Mouse (Mus musculus) lung, embryonic 15.5 days (tissue): ENCODE data around the gene Mgrn1. TPM values are rescaled to one million over a fixed set of nuclear protein-coding genes. Genes with fewer than 3 reads are reported as not detected.

Experiments used
- ATAC-seq: fragments of 200-750 bp; cut with Nextera tagmentation; 2 replicates; pipeline ENCODE4 v1.8.0; 2017; ENCODE audit warnings: moderate number of reproducible peaks, borderline replicate concordance; ENCODE audit not compliant: low FRiP score, low TSS enrichment; ENCODE audit errors: extremely low read depth
- H3K27ac ChIP-seq: fragments of 300-500 bp; sonication (generic); 2 replicates; pipeline ENCODE4 v1.5.1; 2015; ENCODE audit warnings: moderate library complexity, mild to moderate bottlenecking, inconsistent platforms
- H3K27me3 ChIP-seq: fragments of 300-500 bp; sonication (generic); 2 replicates; pipeline ENCODE4 v1.6.1; 2015; ENCODE audit warnings: inconsistent platforms
- H3K36me3 ChIP-seq: fragments of 300-500 bp; sonication (generic); 2 replicates; pipeline ENCODE4 v1.6.1; 2015; ENCODE audit warnings: inconsistent platforms
- H3K4me1 ChIP-seq: fragments of 300-500 bp; sonication (generic); 2 replicates; pipeline ENCODE4 v1.6.1; 2015; ENCODE audit warnings: inconsistent platforms
- H3K4me2 ChIP-seq: fragments of 300-500 bp; sonication (generic); 2 replicates; pipeline ENCODE4 v1.6.1; 2015; ENCODE audit warnings: inconsistent platforms, mild to moderate bottlenecking, moderate library complexity
- H3K4me3 ChIP-seq: fragments of 300-500 bp; sonication (generic); 2 replicates; pipeline ENCODE4 v1.5.1; 2015; ENCODE audit warnings: mild to moderate bottlenecking, inconsistent platforms
- H3K9ac ChIP-seq: fragments of 300-500 bp; sonication (generic); 2 replicates; pipeline ENCODE4 v1.6.1; 2015; ENCODE audit warnings: inconsistent platforms
- H3K9me3 ChIP-seq: fragments of 300-500 bp; sonication (generic); 2 replicates; pipeline ENCODE4 v1.6.1; 2016; ENCODE audit warnings: inconsistent platforms
- WGBS: fragments of 180-500 bp; shearing (Covaris S2); methylation state at CpG from one replicate; pipeline ENCODE4 v1.1.7; 2015; 5-methylcytosine and 5-hydroxymethylcytosine counted together
- polyA plus RNA-seq: library from polyadenylated mRNA; unstranded; fragments of >200 nt; fragmentation: Nextera tagmentation; extraction: Ambion mirVana; gene quantifications from 2 replicates; pipeline ENCODE4 v1.2.1, GENCODE M21; 2015

Gene Mgrn1
- polyA plus RNA-seq, 1 experiment from 2014 or later: 93.0 TPM

DNA sequence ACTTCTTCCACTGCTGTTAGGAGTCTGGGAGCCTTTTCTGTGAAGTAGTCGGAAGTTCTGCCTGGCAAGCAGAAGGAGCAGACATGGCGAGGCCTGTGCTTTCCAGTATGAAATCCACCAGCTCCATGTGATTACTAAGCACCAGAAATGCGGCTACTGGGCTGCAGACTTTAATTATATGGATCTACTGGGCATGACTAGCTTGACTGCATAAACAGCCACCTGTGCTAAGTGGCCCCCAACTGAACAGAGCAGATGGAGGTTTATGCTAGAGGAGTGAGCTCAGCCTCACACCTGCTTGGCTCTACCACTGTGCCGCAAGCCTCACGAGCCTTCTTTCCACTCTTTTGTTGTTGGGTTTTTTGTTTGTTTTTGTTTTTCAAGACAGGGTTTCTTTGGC is 88.5 kb downstream of the Mgrn1 start:
- no peaks in the 10 kb centered on the region for H3K36me3 ChIP-seq
- H3K4me2 ChIP-seq: no peak overlapping the region
- 0 out of 2 replicates have a peak, but pooled peaks cover 3% of the 10 kb centered on the region for H3K4me1 ChIP-seq
- no peaks in the 10 kb centered on the region for H3K27me3 ChIP-seq
- H3K27ac ChIP-seq: no peak overlapping the region
- H3K4me3 ChIP-seq: no peak overlapping the region
- H3K9ac ChIP-seq: no peak overlapping the region
- H3K9me3 ChIP-seq: no peaks in the 10 kb centered on the region
- no peak for ATAC-seq
- WGBS: 86% methylated on average over 5 of the region's 5 CpGs

DNA sequence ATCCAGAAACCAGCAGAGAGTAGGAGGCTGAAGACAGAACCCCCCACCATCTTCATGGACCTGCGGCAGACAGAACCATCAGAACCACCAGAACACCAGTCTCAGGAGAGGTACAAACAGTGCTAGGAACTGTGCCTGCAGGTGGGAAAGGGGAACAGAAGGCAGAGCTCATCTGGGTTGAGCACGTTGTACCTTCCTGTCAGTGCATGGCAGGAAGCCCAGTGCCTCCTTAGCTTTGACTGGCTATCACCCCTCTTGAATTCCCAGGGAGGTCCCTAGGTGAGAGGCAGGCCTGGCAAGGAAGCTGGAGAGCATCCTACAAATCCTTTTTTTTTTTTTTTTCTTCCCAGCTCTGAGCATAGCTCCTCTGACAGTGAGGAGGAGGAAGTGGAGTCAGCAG is 90.1 kb downstream of the Mgrn1 start:
- no peaks in the 10 kb centered on the region for H3K36me3 ChIP-seq
- no peak for ATAC-seq
- 0 out of 2 replicates have a peak, but pooled peaks cover 3% of the 10 kb centered on the region for H3K4me1 ChIP-seq
- no peak overlapping the region for H3K4me2 ChIP-seq
- H3K4me3 ChIP-seq: no peak overlapping the region
- no peak overlapping the region for H3K27ac ChIP-seq
- no peaks in the 10 kb centered on the region for H3K9me3 ChIP-seq
- no peaks in the 10 kb centered on the region for H3K27me3 ChIP-seq
- WGBS: 57% methylated on average over 2 of the region's 2 CpGs
- H3K9ac ChIP-seq: no peak overlapping the region

DNA sequence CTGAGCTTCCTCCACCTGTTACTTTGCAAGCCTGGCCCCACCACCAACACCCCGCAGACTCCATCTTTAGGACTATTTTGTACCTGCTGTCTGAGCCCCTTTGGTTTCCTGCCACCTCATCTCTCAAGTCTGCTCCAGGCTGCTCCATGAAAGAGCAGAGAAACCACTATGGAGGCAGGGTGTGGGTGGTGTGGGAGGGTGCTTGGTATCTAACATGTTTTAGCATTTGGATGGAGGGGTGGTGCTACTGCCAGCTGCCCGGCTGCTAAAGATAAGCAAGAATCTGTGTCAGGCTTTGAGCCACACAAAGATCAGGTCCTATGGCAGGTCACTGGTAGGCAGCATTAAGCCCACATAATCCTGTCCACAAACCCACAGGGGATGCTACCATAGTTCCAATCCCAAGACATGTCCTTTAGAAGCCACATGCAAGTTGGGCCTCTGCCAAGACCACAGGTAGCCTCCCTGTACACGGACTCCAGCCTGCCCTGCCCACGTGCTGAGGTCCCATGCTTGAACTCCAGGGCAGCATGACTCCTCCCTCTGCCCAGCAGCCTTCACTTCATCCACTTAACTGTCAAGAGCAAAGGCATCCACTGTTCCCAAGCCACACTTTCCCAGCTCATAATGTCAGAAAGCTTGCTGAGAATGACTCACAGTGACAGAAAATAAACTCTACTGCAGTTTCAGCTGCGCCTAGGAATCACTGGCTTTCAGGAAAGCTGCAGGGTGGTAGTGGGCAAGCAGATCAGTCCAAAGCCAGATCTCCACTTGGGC is 92.4 kb downstream of the Mgrn1 start:
- Histone ChIP-seq H3K27ac (no peak overlapping the region), H3K4me1 (0 out of 2 replicates have a peak, but pooled peaks cover 3% of the 10 kb centered on the region), H3K9me3 (no peaks in the 10 kb centered on the region), H3K27me3 (no peaks in the 10 kb centered on the region), H3K9ac (no peak overlapping the region), H3K4me3 (no peak overlapping the region), H3K4me2 (no peak overlapping the region), H3K36me3 (no peaks in the 10 kb centered on the region)
- peak; percentile 19; the same call in 1 of the 2 replicates for ATAC-seq
- WGBS: 34% methylated on average over 5 of the region's 5 CpGs

DNA sequence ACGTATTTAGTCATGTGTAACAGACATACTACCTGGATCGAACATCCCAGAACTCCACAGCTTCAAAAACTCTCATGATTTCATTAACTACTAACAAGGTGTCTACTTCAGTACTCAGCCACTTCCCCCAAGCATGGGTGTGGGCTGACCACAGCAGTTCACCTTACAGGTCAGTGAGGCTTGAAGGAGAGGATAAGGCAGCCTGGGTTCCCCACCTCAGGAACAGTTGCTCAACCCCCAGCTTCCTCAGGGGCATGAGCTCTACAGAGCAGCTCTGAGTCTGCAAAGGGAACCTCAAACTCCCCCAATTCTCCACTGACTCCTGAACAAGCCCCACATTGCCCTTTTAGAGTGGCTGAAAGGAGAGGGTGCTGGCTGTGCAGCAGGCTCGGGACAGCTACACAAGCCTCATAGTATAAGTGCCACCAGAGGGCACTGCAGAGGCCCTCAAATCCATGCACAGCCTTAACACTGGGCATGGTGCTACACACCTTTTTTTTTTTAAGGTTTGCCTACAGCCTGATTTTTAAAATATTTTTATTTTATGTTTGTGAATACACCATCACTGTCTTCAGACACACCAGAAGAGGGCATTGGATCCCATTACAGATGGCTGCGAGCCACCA is 93.8 kb downstream of the Mgrn1 start:
- Histone ChIP-seq H3K4me3 (no peak overlapping the region), H3K9ac (no peak overlapping the region), H3K9me3 (no peaks in the 10 kb centered on the region), H3K27me3 (no peaks in the 10 kb centered on the region), H3K36me3 (no peaks in the 10 kb centered on the region), H3K27ac (no peak overlapping the region), H3K4me1 (0 out of 2 replicates have a peak, but pooled peaks cover 3% of the 10 kb centered on the region), H3K4me2 (no peak overlapping the region)
- no peak for ATAC-seq
- WGBS: 66% methylated on average over 4 of the region's 4 CpGs

DNA sequence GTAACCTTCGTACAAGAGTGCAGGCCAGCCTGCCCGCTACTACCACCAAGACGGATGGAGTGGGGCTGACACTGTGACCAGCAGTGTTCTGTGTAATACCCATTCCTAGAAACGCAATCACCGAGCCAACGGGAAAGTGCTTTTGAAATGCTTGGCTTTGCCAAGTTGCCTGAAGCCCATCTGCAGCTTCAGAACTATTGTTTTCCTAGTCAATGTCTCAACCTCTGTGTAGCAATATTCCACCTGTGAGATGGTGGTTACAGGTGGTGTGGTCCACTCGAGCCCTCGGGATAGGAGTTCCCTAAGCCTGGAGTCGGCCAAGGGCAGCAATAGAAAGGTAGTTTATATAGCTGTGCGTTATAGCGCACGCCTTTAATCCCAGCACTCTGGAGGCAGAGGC is 98.7 kb downstream of the Mgrn1 start:
- Histone ChIP-seq H3K4me3 (no peak overlapping the region), H3K4me1 (no peaks in the 10 kb centered on the region), H3K36me3 (no peaks in the 10 kb centered on the region), H3K9ac (no peak overlapping the region), H3K27me3 (no peaks in the 10 kb centered on the region), H3K4me2 (no peak overlapping the region), H3K27ac (no peak overlapping the region), H3K9me3 (no peaks in the 10 kb centered on the region)
- WGBS: 87% methylated on average over 12 of the region's 12 CpGs
- no peak for ATAC-seq

Other genes with a start within 250 kb of the Mgrn1 start
- gene Vasn, start 246.3 kb upstream of the Mgrn1 start, polyA plus RNA-seq: 25.1 and 25.9 TPM in 2 replicates
- 66.0 and 66.5 TPM in 2 replicates for gene Dnaja3, start 246.3 kb upstream of the Mgrn1 start, polyA plus RNA-seq
- gene Coro7, start 206.5 kb upstream of the Mgrn1 start, polyA plus RNA-seq: 13.4 and 15.2 TPM in 2 replicates
- 78.7 and 81.2 TPM in 2 replicates for gene Nmral1, start 166.9 kb upstream of the Mgrn1 start, polyA plus RNA-seq
- gene Hmox2, start 159.9 kb upstream of the Mgrn1 start, polyA plus RNA-seq: 106 and 113 TPM in 2 replicates
- 83.2 and 91.1 TPM in 2 replicates for gene Cdip1, start 96.0 kb upstream of the Mgrn1 start, polyA plus RNA-seq
- gene 4930562C15Rik, start 50.8 kb upstream of the Mgrn1 start, polyA plus RNA-seq: 0.57 and 0.69 TPM in 2 replicates
- 35.7 TPM in 2 replicates for gene Ubald1, start 5.9 kb upstream of the Mgrn1 start, polyA plus RNA-seq
- gene Nudt16l1, start 52.5 kb downstream of the Mgrn1 start, polyA plus RNA-seq: 150 and 167 TPM in 2 replicates
- gene Anks3, start 78.0 kb downstream of the Mgrn1 start, polyA plus RNA-seq: 54.1 and 56.2 TPM in 2 replicates
- gene Sept12, start 111.6 kb downstream of the Mgrn1 start, polyA plus RNA-seq: 0.31 TPM in 1 of 2 replicates, not detected in the other
- 30.2 and 33.8 TPM in 2 replicates for gene Smim22, start 121.0 kb downstream of the Mgrn1 start, polyA plus RNA-seq
- 53.5 and 60.3 TPM in 2 replicates for gene Rogdi, start 127.3 kb downstream of the Mgrn1 start, polyA plus RNA-seq
- gene Glyr1, start 163.6 kb downstream of the Mgrn1 start, polyA plus RNA-seq: 149 and 153 TPM in 2 replicates
- 19.8 and 21.4 TPM in 2 replicates for gene Ubn1, start 163.8 kb downstream of the Mgrn1 start, polyA plus RNA-seq
- gene Ppl, start 246.2 kb downstream of the Mgrn1 start, polyA plus RNA-seq: 6.3 and 6.7 TPM in 2 replicates